Mouse (Mus musculus) MEL (cell line): ENCODE results near the gene Ube2h. TPM values are rescaled to one million over a fixed set of nuclear protein-coding genes. Genes with fewer than 3 reads are reported as not detected.

Experiments used
- DNase-seq: peaks from one replicate; pipeline ENCODE4 v3.0.0; 2011; ENCODE audit warnings: low read depth, low spot score
- H3K27ac ChIP-seq: 2 replicates; pipeline ENCODE4 v1.5.1; 2012; ENCODE audit warnings: low read depth, mild to moderate bottlenecking, control low read depth, low read length, moderate library complexity; ENCODE audit not compliant: control insufficient read depth
- H3K27me3 ChIP-seq, 2 experiments: fragments of 150-350 bp in 1 of 2; sonication (generic) in 1 of 2; 2 replicates each; pipeline ENCODE4 v1.6.1; 2012; ENCODE audit warnings: low read length in 2 of 2, mild to moderate bottlenecking in 2 of 2, improper control_type of control experiment in 1 of 2, moderate library complexity in 1 of 2; ENCODE audit not compliant: insufficient read depth in 2 of 2, control insufficient read depth in 1 of 2
- H3K36me3 ChIP-seq, 2 experiments: 2 replicates each; pipeline ENCODE4 v1.6.1; 2012 to 2014; ENCODE audit warnings: low read length in 2 of 2, improper control_type of control experiment in 1 of 2, inconsistent platforms in 1 of 2, mild to moderate bottlenecking in 1 of 2; ENCODE audit not compliant: insufficient read depth in 2 of 2, control insufficient read depth in 1 of 2
- H3K4me1 ChIP-seq, 2 experiments: fragments of 150-350 bp in 1 of 2; sonication (generic) in 1 of 2; 2 replicates each; pipeline ENCODE4 v1.6.1; 2012; ENCODE audit warnings: low read length in 2 of 2, improper control_type of control experiment in 1 of 2, mild to moderate bottlenecking in 1 of 2; ENCODE audit not compliant: insufficient read depth in 2 of 2, control insufficient read depth in 1 of 2
- H3K4me3 ChIP-seq, 2 experiments: fragments of 150-350 bp in 1 of 2; sonication (generic) in 1 of 2; 2 replicates each; pipeline ENCODE4 v1.5.1; 2012; ENCODE audit warnings: low read depth in 2 of 2, low read length in 2 of 2, mild to moderate bottlenecking in 2 of 2, moderate library complexity in 2 of 2, control low read depth in 1 of 2, improper control_type of control experiment in 1 of 2; ENCODE audit not compliant: control insufficient read depth in 1 of 2, insufficient read depth in 1 of 2
- H3K79me2 ChIP-seq: 2 replicates; pipeline ENCODE4 v1.6.1; 2012; ENCODE audit warnings: mild to moderate bottlenecking, low read length, moderate library complexity; ENCODE audit not compliant: control insufficient read depth, poor library complexity, insufficient read depth
- H3K9ac ChIP-seq: 2 replicates; pipeline ENCODE4 v1.6.1; 2012; ENCODE audit warnings: low read depth, mild to moderate bottlenecking, control low read depth, low read length, moderate library complexity; ENCODE audit not compliant: control insufficient read depth, poor library complexity, severe bottlenecking
- H3K9me3 ChIP-seq: fragments of 150-350 bp; sonication (generic); replicated peaks from 2 replicates; pipeline ENCODE4 v1.6.1; 2012; ENCODE audit warnings: mild to moderate bottlenecking, low read length, improper control_type of control experiment, moderate library complexity; ENCODE audit not compliant: insufficient read depth
- CHD2 ChIP-seq: IDR thresholded peaks from 2 replicates; pipeline ENCODE4 v1.6.1; 2011; ENCODE audit warnings: low read length, improper control_type of control experiment
- CTCF ChIP-seq, 3 experiments: IDR thresholded peaks in 2 of 3; conservative IDR thresholded peaks in 1 of 3; 2 replicates each; pipeline ENCODE4 v1.5.1; 2011 to 2012; ENCODE audit warnings: low read length in 3 of 3, low read depth in 2 of 3, mild to moderate bottlenecking in 2 of 3, improper control_type of control experiment in 1 of 3, inconsistent platforms in 1 of 3, mixed read lengths in 1 of 3, moderate library complexity in 1 of 3; ENCODE audit not compliant: control insufficient read depth in 1 of 3, insufficient read depth in 1 of 3, poor library complexity in 1 of 3, severe bottlenecking in 1 of 3
- E2F4 ChIP-seq: IDR thresholded peaks from 2 replicates; pipeline ENCODE4 v1.6.1; 2011; ENCODE audit warnings: low read depth, low read length, improper control_type of control experiment, borderline replicate concordance
- GATA1 ChIP-seq: IDR thresholded peaks from 2 replicates; pipeline ENCODE4 v1.6.1; 2011; ENCODE audit warnings: low read depth, low read length, improper control_type of control experiment
- HCFC1 ChIP-seq: IDR thresholded peaks from 2 replicates; pipeline ENCODE4 v1.6.1; 2012; ENCODE audit warnings: low read depth, mild to moderate bottlenecking, inconsistent platforms, low read length, improper control_type of control experiment, moderate library complexity
- JUND ChIP-seq: IDR thresholded peaks from 2 replicates; pipeline ENCODE4 v1.6.1; 2011; ENCODE audit warnings: low read depth, mild to moderate bottlenecking, improper control_type of control experiment, low read length
- KAT2A ChIP-seq: conservative IDR thresholded peaks from 2 replicates; pipeline ENCODE4 v1.6.1; 2012; ENCODE audit warnings: low read depth, low read length, improper control_type of control experiment, inconsistent platforms
- MYB ChIP-seq: IDR thresholded peaks from 2 replicates; pipeline ENCODE4 v1.6.1; 2011; ENCODE audit warnings: mild to moderate bottlenecking, low read depth, low read length, improper control_type of control experiment
- NELFE ChIP-seq: IDR thresholded peaks from 2 replicates; pipeline ENCODE4 v1.6.1; 2011; ENCODE audit warnings: low read depth, low read length, improper control_type of control experiment
- POLR2AphosphoS2 ChIP-seq: IDR thresholded peaks from 2 replicates; pipeline ENCODE4 v1.6.1; 2011; ENCODE audit warnings: low read length, improper control_type of control experiment
- SMC3 ChIP-seq: IDR thresholded peaks from 2 replicates; pipeline ENCODE4 v1.6.1; 2011; ENCODE audit warnings: low read depth, low read length, improper control_type of control experiment
- TCF12 ChIP-seq: IDR thresholded peaks from 2 replicates; pipeline ENCODE4 v1.6.1; 2014; ENCODE audit warnings: low read depth, mild to moderate bottlenecking, inconsistent platforms, low read length, improper control_type of control experiment, moderate library complexity
- ZKSCAN1 ChIP-seq: IDR thresholded peaks from 2 replicates; pipeline ENCODE4 v1.6.1; 2012; ENCODE audit warnings: low read depth, mild to moderate bottlenecking, inconsistent platforms, low read length, improper control_type of control experiment, moderate library complexity
- polyA plus RNA-seq, 2 experiments: library from polyadenylated mRNA; stranded (reverse) in 1 of 2; unstranded in 1 of 2; fragments of >175 nt in 1 of 2; fragments of >200 nt in 1 of 2; gene quantifications; 2 replicates each; pipeline versions ENCODE4 v1.2.1 to v1.2.4; 2012; ENCODE audit warnings: low replicate concordance in 2 of 2, low read depth in 1 of 2; ENCODE audit not compliant: insufficient read length in 2 of 2, insufficient read depth in 1 of 2, missing spikeins in 1 of 2
- total RNA-seq: library from RNA; depleted of rRNA; stranded (reverse); fragments of 300-350 nt; gene quantifications from 2 replicates; pipeline ENCODE4 v1.2.3, GENCODE M21; 2012

The Ube2h gene
- total and polyA plus RNA-seq, 3 experiments, result 4.2 to 7.4 TPM; not detected in 1

GRCm38 (mm10) chr6:30353661-30354060 is 49.3 kb upstream of the Ube2h start:
- Histone ChIP-seq H3K36me3 (peaks cover 0 to 8% of the 10 kb centered on the region in 2 experiments; a peak in 2 of 4 replicates), H3K4me3 (no peak overlapping the region), H3K9ac (no peak overlapping the region), H3K9me3 (no peaks in the 10 kb centered on the region), H3K79me2 (no peaks in the 10 kb centered on the region), H3K4me1 (peaks cover 2 to 17% of the 10 kb centered on the region in 2 experiments), H3K27ac (no peak overlapping the region), H3K27me3 (no peaks in the 10 kb centered on the region)
- no peak for DNase-seq
- TF ChIP-seq POLR2AphosphoS2, result no peak
- TF ChIP-seq GATA1, result no peak
- no peak for TF ChIP-seq CTCF (IDR thresholded peaks at IDR 0.05 in 2 of 3, conservative IDR thresholded peaks at IDR 0.05 in 1 of 3; ENCODE audit: control insufficient read depth in 1 of 3, insufficient read depth in 1 of 3, low read depth in 2 of 3, low read length in 3 of 3, poor library complexity in 1 of 3, severe bottlenecking in 1 of 3)
- no peak for TF ChIP-seq CHD2

GRCm38 (mm10) chr6:30352762-30353161 is 48.4 kb upstream of the Ube2h start:
- Histone ChIP-seq H3K36me3 (peaks cover 0 to 8% of the 10 kb centered on the region in 2 experiments; a peak in 2 of 4 replicates), H3K27ac (no peak overlapping the region), H3K79me2 (no peaks in the 10 kb centered on the region), H3K27me3 (no peaks in the 10 kb centered on the region), H3K4me3 (no peak overlapping the region), H3K9me3 (no peaks in the 10 kb centered on the region), H3K4me1 (peaks cover 2 to 19% of the 10 kb centered on the region in 2 experiments), H3K9ac (no peak overlapping the region)
- TF ChIP-seq NELFE (no peak), MYB (no peak), KAT2A (no peak)
- no peak for DNase-seq

GRCm38 (mm10) chr6:30351290-30351689 is 47.0 kb upstream of the Ube2h start:
- TF ChIP-seq ZKSCAN1, result no peak
- no peak for TF ChIP-seq KAT2A
- TF ChIP-seq TCF12, result no peak
- TF ChIP-seq SMC3, result no peak
- TF ChIP-seq JUND, result no peak
- TF ChIP-seq CHD2, result no peak
- TF ChIP-seq HCFC1, result no peak
- no peak for TF ChIP-seq E2F4
- H3K36me3 ChIP-seq, result peaks cover 0 to 15% of the 10 kb centered on the region in 2 experiments; a peak in 2 of 4 replicates
- no peaks in the 10 kb centered on the region for H3K9me3 ChIP-seq
- no peaks in the 10 kb centered on the region for H3K79me2 ChIP-seq
- H3K27me3 ChIP-seq, result no peaks in the 10 kb centered on the region
- DNase-seq, result no peak
- H3K4me1 ChIP-seq, result peaks cover 5 to 26% of the 10 kb centered on the region in 2 experiments
- H3K9ac ChIP-seq, result no peak overlapping the region
- H3K4me3 ChIP-seq, result no peak overlapping the region
- H3K27ac ChIP-seq, result no peak overlapping the region
